Mouse (Mus musculus): ENCODE data around the gene Kif6. TPM values are rescaled to one million over a fixed set of nuclear protein-coding genes. Genes with fewer than 3 reads are reported as not detected.

Gene Kif6
- polyA plus RNA-seq, 1 experiment from 2014 or later = 0.22 TPM

- Histone ChIP-seq H3K4me3 (ENCODE audit: low read depth, low read length) (no peak overlapping the region), H3K27ac (ENCODE audit: low read depth, low read length) (no peak overlapping the region), H3K4me1 (replicated peaks; ENCODE audit: control insufficient read depth, insufficient read depth, low read length) (no peaks in the 10 kb centered on the region), H3K27me3 (replicated peaks; ENCODE audit: control insufficient read depth, insufficient read depth, low read length) (no peaks in the 10 kb centered on the region), H3K9ac (ENCODE audit: low read depth, low read length) (no peak overlapping the region), H3K4me2 (replicated peaks; ENCODE audit: low read depth) (no peak overlapping the region), H3K9me3 (ENCODE audit: control insufficient read depth) (no peaks in the 10 kb centered on the region), H3K36me3 (ENCODE audit: control insufficient read depth, insufficient read depth) (no peaks in the 10 kb centered on the region)
- whole genome bisulfite sequencing = 45% methylated on average over 8 of the region's 8 CpGs
- no peak for TF ChIP-seq CTCF (IDR thresholded peaks at IDR 0.05; ENCODE audit: low read depth)
- no peak for ATAC-seq
Measured at GRCm38 (mm10) chr17:49633041-49633440, 18.1 kb downstream of the Kif6 start.

DNA sequence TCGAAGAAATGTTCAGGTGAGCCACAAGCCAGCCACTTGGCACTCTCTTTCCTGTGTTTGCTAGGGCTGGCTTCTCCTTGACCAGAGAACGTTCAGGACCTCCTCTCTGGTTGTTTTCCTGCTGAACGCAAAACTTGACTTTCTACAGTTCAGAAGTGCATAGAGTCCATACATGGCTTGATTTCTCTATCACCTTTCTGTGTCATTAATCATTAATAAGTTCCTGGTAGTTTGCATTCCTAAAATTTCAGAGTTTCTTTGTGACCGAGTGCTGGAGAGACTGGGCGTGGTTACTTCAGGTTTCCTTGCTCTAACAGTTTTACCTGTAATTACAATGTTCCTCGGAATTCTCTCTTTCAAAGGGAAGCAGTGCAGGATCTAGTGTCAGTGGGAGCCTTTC lies 27.0 kb downstream of the Kif6 start:
- no peak overlapping the region for H3K4me2 ChIP-seq (replicated peaks; ENCODE audit: low read depth)
- WGBS = 54% methylated on average over 6 of the region's 6 CpGs
- no peak overlapping the region for H3K9ac ChIP-seq (ENCODE audit: low read depth, low read length)
- H3K36me3 ChIP-seq (ENCODE audit: control insufficient read depth, insufficient read depth) = no peaks in the 10 kb centered on the region
- no peak for ATAC-seq
- no peak overlapping the region for H3K27ac ChIP-seq (ENCODE audit: low read depth, low read length)
- H3K9me3 ChIP-seq (ENCODE audit: control insufficient read depth) = no peaks in the 10 kb centered on the region
- H3K4me1 ChIP-seq (replicated peaks; ENCODE audit: control insufficient read depth, insufficient read depth, low read length) = no peaks in the 10 kb centered on the region
- H3K27me3 ChIP-seq (replicated peaks; ENCODE audit: control insufficient read depth, insufficient read depth, low read length) = no peaks in the 10 kb centered on the region
- TF ChIP-seq CTCF (IDR thresholded peaks at IDR 0.05; ENCODE audit: low read depth) = no peak
- H3K4me3 ChIP-seq (ENCODE audit: low read depth, low read length) = no peak overlapping the region

DNA sequence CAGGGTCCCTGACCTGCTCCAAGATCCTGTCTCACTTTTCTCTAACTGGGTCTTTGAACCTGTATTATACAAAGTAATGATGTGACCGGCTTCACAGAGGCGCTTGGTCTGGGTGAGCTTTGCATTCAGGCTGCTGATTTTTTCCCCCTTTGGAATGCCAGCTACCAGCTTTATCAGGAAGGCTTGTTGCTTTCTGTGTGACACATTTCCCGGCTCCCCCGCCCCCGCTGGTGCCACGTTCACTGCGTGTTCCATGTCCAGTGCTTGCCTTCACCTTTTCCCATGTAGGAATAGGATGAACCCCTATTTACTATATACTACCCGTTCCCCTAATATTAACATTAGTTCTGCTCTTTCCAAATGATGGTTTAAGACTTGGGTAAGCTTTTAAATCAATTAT lies 27.4 kb downstream of the Kif6 start:
- Histone ChIP-seq H3K27ac (ENCODE audit: low read depth, low read length) (no peak overlapping the region), H3K9me3 (ENCODE audit: control insufficient read depth) (no peaks in the 10 kb centered on the region)
- 92% methylated on average over 8 of the region's 8 CpGs for WGBS

GRCm38 (mm10) chr17:49642889-49643490 lies 28.1 kb downstream of the Kif6 start:
- H3K9me3 ChIP-seq (ENCODE audit: control insufficient read depth) = no peaks in the 10 kb centered on the region
- WGBS = 90% methylated on average over 11 of the region's 11 CpGs
- H3K27me3 ChIP-seq (replicated peaks; ENCODE audit: control insufficient read depth, insufficient read depth, low read length) = no peaks in the 10 kb centered on the region
- no peaks in the 10 kb centered on the region for H3K36me3 ChIP-seq (ENCODE audit: control insufficient read depth, insufficient read depth)
- H3K4me2 ChIP-seq (replicated peaks; ENCODE audit: low read depth) = no peak overlapping the region
- no peak overlapping the region for H3K27ac ChIP-seq (ENCODE audit: low read depth, low read length)
- H3K4me3 ChIP-seq (ENCODE audit: low read depth, low read length) = no peak overlapping the region
- no peak for ATAC-seq
- 0 out of 2 replicates have a peak, but pooled peaks have one; percentile 27 for TF ChIP-seq CTCF (IDR thresholded peaks at IDR 0.05; ENCODE audit: low read depth)
- no peak overlapping the region for H3K9ac ChIP-seq (ENCODE audit: low read depth, low read length)
- H3K4me1 ChIP-seq (replicated peaks; ENCODE audit: control insufficient read depth, insufficient read depth, low read length) = no peaks in the 10 kb centered on the region

More for the DNA sequence above, 27.4 kb downstream of the Kif6 start:
- H3K27me3 ChIP-seq (replicated peaks; ENCODE audit: control insufficient read depth, insufficient read depth, low read length) = no peaks in the 10 kb centered on the region
- no peak overlapping the region for H3K4me3 ChIP-seq (ENCODE audit: low read depth, low read length)
- H3K36me3 ChIP-seq (ENCODE audit: control insufficient read depth, insufficient read depth) = no peaks in the 10 kb centered on the region
- no peak for ATAC-seq
- no peak overlapping the region for H3K9ac ChIP-seq (ENCODE audit: low read depth, low read length)
- H3K4me2 ChIP-seq (replicated peaks; ENCODE audit: low read depth) = no peak overlapping the region
- no peak for TF ChIP-seq CTCF (IDR thresholded peaks at IDR 0.05; ENCODE audit: low read depth)
- no peaks in the 10 kb centered on the region for H3K4me1 ChIP-seq (replicated peaks; ENCODE audit: control insufficient read depth, insufficient read depth, low read length)

GRCm38 (mm10) chr17:49646267-49646666 lies 31.3 kb downstream of the Kif6 start:
- no peak overlapping the region for H3K27ac ChIP-seq (ENCODE audit: low read depth, low read length)
- 93% methylated on average over 5 of the region's 5 CpGs for WGBS
- no peak overlapping the region for H3K4me3 ChIP-seq (ENCODE audit: low read depth, low read length)
- ATAC-seq = no peak
- H3K4me1 ChIP-seq (replicated peaks; ENCODE audit: control insufficient read depth, insufficient read depth, low read length) = no peaks in the 10 kb centered on the region
- H3K4me2 ChIP-seq (replicated peaks; ENCODE audit: low read depth) = no peak overlapping the region
- TF ChIP-seq CTCF (IDR thresholded peaks at IDR 0.05; ENCODE audit: low read depth) = no peak
- H3K9ac ChIP-seq (ENCODE audit: low read depth, low read length) = no peak overlapping the region
- H3K27me3 ChIP-seq (replicated peaks; ENCODE audit: control insufficient read depth, insufficient read depth, low read length) = no peaks in the 10 kb centered on the region
- no peaks in the 10 kb centered on the region for H3K9me3 ChIP-seq (ENCODE audit: control insufficient read depth)
- no peaks in the 10 kb centered on the region for H3K36me3 ChIP-seq (ENCODE audit: control insufficient read depth, insufficient read depth)

- no peak for ATAC-seq
- H3K27ac ChIP-seq (ENCODE audit: low read depth, low read length) = no peak overlapping the region
- H3K9ac ChIP-seq (ENCODE audit: low read depth, low read length) = no peak overlapping the region
- TF ChIP-seq CTCF (IDR thresholded peaks at IDR 0.05; ENCODE audit: low read depth) = 0 out of 2 replicates have a peak, but pooled peaks have one; percentile 12
- H3K4me1 ChIP-seq (replicated peaks; ENCODE audit: control insufficient read depth, insufficient read depth, low read length) = no peaks in the 10 kb centered on the region
- 53% methylated on average over 2 of the region's 2 CpGs for WGBS
- no peak overlapping the region for H3K4me3 ChIP-seq (ENCODE audit: low read depth, low read length)
- H3K36me3 ChIP-seq (ENCODE audit: control insufficient read depth, insufficient read depth) = no peaks in the 10 kb centered on the region
- H3K9me3 ChIP-seq (ENCODE audit: control insufficient read depth) = no peaks in the 10 kb centered on the region
- H3K27me3 ChIP-seq (replicated peaks; ENCODE audit: control insufficient read depth, insufficient read depth, low read length) = no peaks in the 10 kb centered on the region
- no peak overlapping the region for H3K4me2 ChIP-seq (replicated peaks; ENCODE audit: low read depth)
Measured at GRCm38 (mm10) chr17:49648970-49649369, 34.0 kb downstream of the Kif6 start.
